Mouse (Mus musculus): Measurements from ENCODE around the gene Wdr62.
A peak's percentile ranks its signal among the peaks of the same experiment; 100 is the strongest.

Wdr62 gene

GRCm38 (mm10) chr7:30279951-30280669, at the start of gene Wdr62, which contains the start of gene Thap8:
TSS of gene Wdr62 (minus strand) at chr7:30280419.
TSS of gene Thap8 (plus strand) at chr7:30280094.
- peak; percentile 94 to 95 for DNase-seq

GRCm38 (mm10) chr7:30328379-30328778, 48.2 kb upstream of the Wdr62 start:
- no peak for DNase-seq

GRCm38 (mm10) chr7:30327140-30327539, 46.9 kb upstream of the Wdr62 start:
- peak; percentile 47 to 85 for DNase-seq

- no peak for DNase-seq
Measured at GRCm38 (mm10) chr7:30326427-30326826, 46.2 kb upstream of the Wdr62 start.

GRCm38 (mm10) chr7:30325364-30325763, 45.1 kb upstream of the Wdr62 start:
- peak in 1 of 2 experiments; percentile 68 for DNase-seq

GRCm38 (mm10) chr7:30324300-30324944, 44.2 kb upstream of the Wdr62 start:
- no peak for DNase-seq

- no peak for DNase-seq
Measured at GRCm38 (mm10) chr7:30323795-30324194, 43.6 kb upstream of the Wdr62 start, which contains the start of gene Sdhaf1. TSS of gene Sdhaf1 (minus strand) at chr7:30323895.

GRCm38 (mm10) chr7:30322865-30323264, 42.6 kb upstream of the Wdr62 start:
- DNase-seq: no peak

- DNase-seq: peak; percentile 98 to 99
Measured at GRCm38 (mm10) chr7:30322285-30322667, 42.1 kb upstream of the Wdr62 start.

GRCm38 (mm10) chr7:30321539-30322284, 41.5 kb upstream of the Wdr62 start, which contains the start of gene E130208F15Rik:
TSS of gene E130208F15Rik (plus strand) at chr7:30321740.
- DNase-seq: peak; percentile 78 to 83

GRCm38 (mm10) chr7:30320946-30321345, 40.7 kb upstream of the Wdr62 start:
- no peak for DNase-seq

- no peak for DNase-seq
Measured at GRCm38 (mm10) chr7:30318142-30318541, 37.9 kb upstream of the Wdr62 start.

- DNase-seq: no peak
Measured at GRCm38 (mm10) chr7:30315559-30316529, 35.6 kb upstream of the Wdr62 start.

GRCm38 (mm10) chr7:30314721-30315155, 34.5 kb upstream of the Wdr62 start, which contains the start of gene Syne4:
TSS of gene Syne4 (plus strand) at chr7:30314807.
- no peak for DNase-seq

- DNase-seq: no peak
Measured at GRCm38 (mm10) chr7:30313666-30314320, 33.6 kb upstream of the Wdr62 start.

GRCm38 (mm10) chr7:30310136-30310535, 29.9 kb upstream of the Wdr62 start:
- DNase-seq: no peak

GRCm38 (mm10) chr7:30309395-30310129, 29.3 kb upstream of the Wdr62 start:
- no peak for DNase-seq

- DNase-seq: peak; percentile 94 to 96
Measured at GRCm38 (mm10) chr7:30308076-30309005, 28.1 kb upstream of the Wdr62 start, which contains the start of gene Alkbh6. TSS of gene Alkbh6 (plus strand) at chr7:30308717.

GRCm38 (mm10) chr7:30306083-30306779, 26.0 kb upstream of the Wdr62 start:
- no peak for DNase-seq
